Comparison of ENCODE assay signal across 22 mouse cellular contexts in genomic region chr6:125485589-125485988, GRCm38 (mm10). TPM values are rescaled to one million over a fixed set of nuclear protein-coding genes. Genes with fewer than 3 reads are reported as not detected.
DNase-seq lines count a peak whose midpoint lies in the region; ATAC-seq and TF ChIP-seq lines count a peak whose summit lies in the region.
"Had no signal": no experiment of that assay in that cellular context is flagged by ENCODE, and none has a peak within 500 bp of the region (broad histone marks: within the 10 kb centered on the region; RNA-seq: fewer than 3 reads in every experiment).

No protein-coding gene starts in this region.

- no peak for TF ChIP-seq POLR2A in kidney, adult 2 months (IDR thresholded peaks at IDR 0.05; ENCODE audit: low read depth, low read length)

- no peak overlapping the region for H3K9ac ChIP-seq in kidney, embryonic 16.5 days (replicated peaks; ENCODE audit: low read length)
- H3K9ac ChIP-seq in liver, embryonic 15.5 days: no peak overlapping the region
- H3K9ac ChIP-seq in neural tube, embryonic 15.5 days (replicated peaks): no peak overlapping the region
- H3K9ac ChIP-seq in midbrain, embryonic 15.5 days: no peak overlapping the region
- H3K9ac ChIP-seq: neural tube, embryonic 12.5 days had no signal

- DNase-seq in embryo, embryonic 10 days (ENCODE audit: low spot score): peak; percentile 60
- no peak for DNase-seq in embryo, embryonic 11 days
- no peak for DNase-seq in kidney, adult 2 months
- DNase-seq: adrenal gland, postnatal 36 days; cerebellum, adult 11-12 months; gastrocnemius, postnatal 10 days; kidney, postnatal 10 days; lung, adult 18-20 months; midbrain, embryonic 14.5 days; retina, postnatal 1 day; right cerebral cortex, postnatal 25 days; spleen, adult 18-20 months; thymus, postnatal 14 days had no signal

- 0 out of 2 replicates have a peak overlapping the region, but pooled peaks have one; percentile 16 for H3K27ac ChIP-seq in kidney, adult 2 months (ENCODE audit: insufficient read depth, low read depth, low read length)
- H3K27ac ChIP-seq in kidney, embryonic 16.5 days (ENCODE audit: low read length): no peak overlapping the region
- 0 out of 2 replicates have a peak overlapping the region, but pooled peaks have one; percentile 19 for H3K27ac ChIP-seq in liver, embryonic 15.5 days (replicated peaks)
- H3K27ac ChIP-seq in neural tube, embryonic 15.5 days (replicated peaks): no peak overlapping the region
- H3K27ac ChIP-seq in midbrain, embryonic 15.5 days: no peak overlapping the region
- H3K27ac ChIP-seq: forebrain, embryonic 10.5 days; neural tube, embryonic 12.5 days had no signal

- H3K4me2 ChIP-seq in kidney, embryonic 16.5 days (replicated peaks; ENCODE audit: low read depth, low read length): no peak overlapping the region
- no peak overlapping the region for H3K4me2 ChIP-seq in liver, embryonic 15.5 days
- no peak overlapping the region for H3K4me2 ChIP-seq in neural tube, embryonic 15.5 days
- H3K4me2 ChIP-seq in midbrain, embryonic 15.5 days: no peak overlapping the region
- H3K4me2 ChIP-seq: neural tube, embryonic 12.5 days had no signal

- no peak overlapping the region for H3K4me3 ChIP-seq in kidney, adult 2 months (ENCODE audit: insufficient read depth, low read depth, low read length)
- H3K4me3 ChIP-seq in kidney, embryonic 16.5 days (ENCODE audit: low read length): no peak overlapping the region
- H3K4me3 ChIP-seq in E14TG2a.4 (replicated peaks; ENCODE audit: low read length): peak overlapping the region; percentile 2; the same call in 1 of the 2 replicates
- H3K4me3 ChIP-seq in liver, embryonic 15.5 days (replicated peaks): no peak overlapping the region
- no peak overlapping the region for H3K4me3 ChIP-seq in neural tube, embryonic 15.5 days (replicated peaks)
- no peak overlapping the region for H3K4me3 ChIP-seq in midbrain, embryonic 15.5 days
- H3K4me3 ChIP-seq: forebrain, embryonic 10.5 days; neural tube, embryonic 12.5 days had no signal

- WGBS in kidney, adult 2 months: 30% methylated on average over 4 of the region's 4 CpGs
- 25% methylated on average over 4 of the region's 4 CpGs for WGBS in kidney, embryonic 16.5 days
- 51% methylated on average over 4 of the region's 4 CpGs for WGBS in liver, embryonic 15.5 days (ENCODE audit: insufficient replicate concordance)
- 38% methylated on average over 4 of the region's 4 CpGs for WGBS in neural tube, embryonic 15.5 days
- 72% methylated on average over 4 of the region's 4 CpGs for WGBS in midbrain, embryonic 15.5 days

- ATAC-seq in kidney, embryonic 16.5 days (ENCODE audit: low FRiP score, low TSS enrichment): no peak
- no peak for ATAC-seq in liver, embryonic 15.5 days (ENCODE audit: insufficient read depth)
- ATAC-seq in neural tube, embryonic 15.5 days (ENCODE audit: low FRiP score): no peak
- no peak for ATAC-seq in midbrain, embryonic 15.5 days (replicated peaks)
- ATAC-seq: forebrain, embryonic 16.5 days; intestine, postnatal 0 days had no signal

- no peaks in the 10 kb centered on the region for H3K27me3 ChIP-seq in kidney, adult 2 months (replicated peaks; ENCODE audit: control insufficient read depth, insufficient read depth, low read length)
- H3K27me3 ChIP-seq in kidney, embryonic 16.5 days (ENCODE audit: insufficient read depth, low read length): no peaks in the 10 kb centered on the region
- H3K27me3 ChIP-seq in E14TG2a.4 (ENCODE audit: insufficient read depth, low read length): no peaks in the 10 kb centered on the region
- no peaks in the 10 kb centered on the region for H3K27me3 ChIP-seq in liver, embryonic 15.5 days
- H3K27me3 ChIP-seq in neural tube, embryonic 15.5 days (replicated peaks): no peaks in the 10 kb centered on the region
- H3K27me3 ChIP-seq in midbrain, embryonic 15.5 days (replicated peaks): no peaks in the 10 kb centered on the region
- H3K27me3 ChIP-seq: neural tube, embryonic 12.5 days had no signal

- no peaks in the 10 kb centered on the region for H3K9me3 ChIP-seq in kidney, embryonic 16.5 days (ENCODE audit: low read length)
- H3K9me3 ChIP-seq in E14TG2a.4 (ENCODE audit: low read length): no peaks in the 10 kb centered on the region
- H3K9me3 ChIP-seq in liver, embryonic 15.5 days (replicated peaks): no peaks in the 10 kb centered on the region
- no peaks in the 10 kb centered on the region for H3K9me3 ChIP-seq in neural tube, embryonic 15.5 days (replicated peaks)
- no peaks in the 10 kb centered on the region for H3K9me3 ChIP-seq in midbrain, embryonic 15.5 days
- H3K9me3 ChIP-seq: forebrain, embryonic 10.5 days; neural tube, embryonic 12.5 days had no signal

- TF ChIP-seq CTCF in kidney, adult 2 months (conservative IDR thresholded peaks at IDR 0.05; ENCODE audit: insufficient read depth, insufficient read length, low read depth, low read length): no peak
- no peak for TF ChIP-seq CTCF in E14TG2a.4 (conservative IDR thresholded peaks at IDR 0.05; ENCODE audit: low read length)

- H3K4me1 ChIP-seq in kidney, adult 2 months (ENCODE audit: control insufficient read depth, insufficient read depth, low read length): peaks cover 25% of the 10 kb centered on the region
- peaks cover 44% of the 10 kb centered on the region for H3K4me1 ChIP-seq in kidney, embryonic 16.5 days (ENCODE audit: insufficient read depth, low read length)
- peaks cover 97% of the 10 kb centered on the region for H3K4me1 ChIP-seq in E14TG2a.4 (replicated peaks; ENCODE audit: low read depth, low read length)
- peaks cover 75% of the 10 kb centered on the region for H3K4me1 ChIP-seq in liver, embryonic 15.5 days (replicated peaks)
- H3K4me1 ChIP-seq in neural tube, embryonic 15.5 days: peaks cover 15% of the 10 kb centered on the region
- H3K4me1 ChIP-seq in midbrain, embryonic 15.5 days: peaks cover 5% of the 10 kb centered on the region; the same call in 1 of the 2 replicates

- H3K36me3 ChIP-seq in kidney, adult 2 months (ENCODE audit: control insufficient read depth, insufficient read depth, low read length): no peaks in the 10 kb centered on the region
- H3K36me3 ChIP-seq in kidney, embryonic 16.5 days (ENCODE audit: insufficient read depth, low read length): no peaks in the 10 kb centered on the region
- H3K36me3 ChIP-seq in E14TG2a.4 (ENCODE audit: insufficient read depth, low read length): peaks cover 58% of the 10 kb centered on the region
- no peaks in the 10 kb centered on the region for H3K36me3 ChIP-seq in liver, embryonic 15.5 days (replicated peaks)
- H3K36me3 ChIP-seq in neural tube, embryonic 15.5 days: no peaks in the 10 kb centered on the region
- no peaks in the 10 kb centered on the region for H3K36me3 ChIP-seq in midbrain, embryonic 15.5 days (replicated peaks)
- H3K36me3 ChIP-seq: forebrain, embryonic 10.5 days; neural tube, embryonic 12.5 days had no signal

RNA-seq across cellular contexts. Expression of gene Cd9, which starts 9.0 kb away (rescaled TPM):
- 138 and 140 TPM in 2 replicates for polyA plus RNA-seq in kidney, adult 2 months (2012; rRNA removed)
- polyA plus RNA-seq in kidney, embryonic 16.5 days (2015; fragmentation: Nextera tagmentation; extraction: Ambion mirVana): 158 and 178 TPM in 2 replicates
- 121 and 141 TPM in 2 replicates for polyA plus RNA-seq in liver, embryonic 15.5 days (2015; fragmentation: Nextera tagmentation; extraction: Ambion mirVana)
- polyA plus RNA-seq in neural tube, embryonic 15.5 days (2015; fragmentation: Nextera tagmentation; extraction: Ambion mirVana): 112 and 130 TPM in 2 replicates
- polyA plus RNA-seq in midbrain, embryonic 15.5 days (2015; fragmentation: Nextera tagmentation; extraction: Ambion mirVana): 58.9 and 66.9 TPM in 2 replicates

Comparison
In these comparisons a context has a peak if more than half of its experiments do, and no peak if none do; other contexts are left out.
1. H3K27ac ChIP-seq: peak in kidney, adult 2 months (single experiment) and liver, embryonic 15.5 days (single experiment); none in kidney, embryonic 16.5 days (single experiment), neural tube, embryonic 15.5 days (single experiment) and midbrain, embryonic 15.5 days (single experiment).